Mouse (Mus musculus): ENCODE measurements around the gene Caskin1.
A peak's percentile ranks its signal among the peaks of the same experiment; 100 is the strongest.

The Caskin1 gene

GRCm38 (mm10) chr17:24531064-24531463 is 42.7 kb downstream of the Caskin1 start:
- no peak for DNase-seq (ENCODE audit: low spot score in 2 of 2)

- no peak for DNase-seq (ENCODE audit: low spot score in 2 of 2)
These were observed 43.6 kb downstream of the Caskin1 start for GRCm38 (mm10) chr17:24532045-24532444.

GRCm38 (mm10) chr17:24533099-24533992 is 44.9 kb downstream of the Caskin1 start:
- DNase-seq (ENCODE audit: low spot score in 2 of 2): peak; percentile 71 to 91

GRCm38 (mm10) chr17:24534160-24534718 is 45.8 kb downstream of the Caskin1 start, which contains the start of gene Rab26:
Gene Rab26, minus strand, starts transcription at chr17:24534210.
- DNase-seq (ENCODE audit: low spot score in 2 of 2): no peak

GRCm38 (mm10) chr17:24535300-24535699 is 46.9 kb downstream of the Caskin1 start:
- no peak for DNase-seq (ENCODE audit: low spot score in 2 of 2)

- no peak for DNase-seq (ENCODE audit: low spot score in 2 of 2)
These were observed 49.1 kb downstream of the Caskin1 start for GRCm38 (mm10) chr17:24537536-24537935.

GRCm38 (mm10) chr17:24538950-24539349 is 50.5 kb downstream of the Caskin1 start:
- peak; percentile 43 to 73 for DNase-seq (ENCODE audit: low spot score in 2 of 2)

- peak; percentile 35 to 70 for DNase-seq (ENCODE audit: low spot score in 2 of 2)
These were observed 52.0 kb downstream of the Caskin1 start for GRCm38 (mm10) chr17:24540375-24540774.

GRCm38 (mm10) chr17:24544613-24545012 is 56.2 kb downstream of the Caskin1 start:
- no peak for DNase-seq (ENCODE audit: low spot score in 2 of 2)

- DNase-seq (ENCODE audit: low spot score in 2 of 2): no peak
These were observed 56.8 kb downstream of the Caskin1 start for GRCm38 (mm10) chr17:24545247-24545646.

- DNase-seq (ENCODE audit: low spot score in 2 of 2): no peak
These were observed 57.8 kb downstream of the Caskin1 start for GRCm38 (mm10) chr17:24546234-24546633.

- peak in 1 of 2 experiments; percentile 46 for DNase-seq (ENCODE audit: low spot score in 2 of 2)
These were observed 60.0 kb downstream of the Caskin1 start for GRCm38 (mm10) chr17:24548435-24548834.

- DNase-seq (ENCODE audit: low spot score in 2 of 2): peak; percentile 73 to 82
These were observed 60.7 kb downstream of the Caskin1 start for GRCm38 (mm10) chr17:24548921-24549617.

GRCm38 (mm10) chr17:24549618-24550415 is 61.4 kb downstream of the Caskin1 start, which contains the start of gene Pkd1:
Gene Pkd1, plus strand, starts transcription at chr17:24549834.
- peak; percentile 99 for DNase-seq (ENCODE audit: low spot score in 2 of 2)

- peak; percentile 77 to 85 for DNase-seq (ENCODE audit: low spot score in 2 of 2)
These were observed 62.1 kb downstream of the Caskin1 start for GRCm38 (mm10) chr17:24550416-24551049.

- no peak for DNase-seq (ENCODE audit: low spot score in 2 of 2)
These were observed 62.6 kb downstream of the Caskin1 start for GRCm38 (mm10) chr17:24551050-24551444.

GRCm38 (mm10) chr17:24557091-24557490 is 68.7 kb downstream of the Caskin1 start:
- DNase-seq (ENCODE audit: low spot score in 2 of 2): peak in 1 of 2 experiments; percentile 8

Data from spleen, postnatal 10 days (tissue).